Comparison of ENCODE assay signal across 23 mouse cellular contexts in the genomic region with DNA sequence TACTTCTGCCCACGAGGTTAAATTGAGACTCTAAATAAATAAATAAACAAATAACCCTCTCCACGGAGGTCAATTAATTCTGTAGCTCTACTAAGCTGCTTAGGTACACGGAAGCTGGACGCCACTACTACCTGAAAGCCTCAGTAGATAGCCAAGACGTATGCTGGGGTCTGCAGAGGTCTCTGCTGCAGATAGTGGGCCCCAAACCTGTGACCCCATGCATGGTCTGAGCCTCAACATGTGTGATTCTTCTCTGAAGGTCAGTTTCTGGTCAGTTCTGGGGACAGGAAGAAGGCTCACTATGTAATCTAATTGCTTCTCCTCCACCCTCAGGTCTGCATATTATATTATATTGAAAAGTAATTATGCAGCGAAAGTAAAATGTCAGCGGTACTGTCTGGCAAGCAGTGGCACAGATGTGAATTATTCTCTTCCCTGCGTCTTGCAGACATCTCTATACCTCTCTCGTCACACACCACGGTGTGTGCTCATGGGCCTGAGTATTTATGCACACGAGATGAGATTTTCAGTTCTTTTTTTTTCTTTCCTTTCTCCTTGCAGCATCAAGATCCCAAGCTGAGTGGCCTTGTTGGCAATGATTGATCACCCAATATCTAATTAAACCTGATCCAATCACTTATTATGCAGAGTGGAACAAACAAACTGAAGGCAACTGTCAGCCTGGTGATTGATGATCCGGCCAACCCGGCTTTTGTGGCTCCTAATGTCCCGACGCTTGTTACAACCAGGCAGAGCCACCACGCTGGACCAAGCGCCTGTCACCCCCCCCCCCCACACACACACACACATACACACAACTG.
DNase-seq lines count a peak whose midpoint lies in the region; ATAC-seq and TF ChIP-seq lines count a peak whose summit lies in the region.
"Had no signal": no experiment of that assay in that cellular context is flagged by ENCODE, and none has a peak within 500 bp of the region (broad histone marks: within the 10 kb centered on the region; RNA-seq: fewer than 3 reads in every experiment).

No protein-coding gene starts in this region.

- no peaks in the 10 kb centered on the region for H3K27me3 ChIP-seq in heart, embryonic 12.5 days (replicated peaks)
- no peaks in the 10 kb centered on the region for H3K27me3 ChIP-seq in hindbrain, embryonic 11.5 days (ENCODE audit: control insufficient read depth, insufficient read depth, low read length)
- H3K27me3 ChIP-seq: forebrain, embryonic 13.5 days; heart, embryonic 15.5 days; liver, embryonic 15.5 days had no signal

- no peak overlapping the region for H3K27ac ChIP-seq in heart, embryonic 12.5 days (ENCODE audit: poor library complexity, severe bottlenecking)
- H3K27ac ChIP-seq in hindbrain, embryonic 11.5 days (ENCODE audit: low read depth, low read length): peak overlapping the region; percentile 54
- H3K27ac ChIP-seq: embryonic facial prominence, embryonic 10.5 days; forebrain, embryonic 13.5 days; heart, embryonic 15.5 days; kidney, postnatal 0 days; layer of hippocampus, adult 2 months; liver, embryonic 15.5 days had no signal

- H3K9ac ChIP-seq in heart, embryonic 12.5 days: no peak overlapping the region
- H3K9ac ChIP-seq in hindbrain, embryonic 11.5 days (ENCODE audit: low read depth, low read length): no peak overlapping the region
- H3K9ac ChIP-seq: forebrain, embryonic 13.5 days; heart, embryonic 15.5 days; liver, embryonic 15.5 days had no signal

- TF ChIP-seq CTCF in brain, embryonic 14.5 days (IDR thresholded peaks at IDR 0.05; ENCODE audit: borderline replicate concordance, extremely low read depth, insufficient read depth, insufficient read length): no peak

- ATAC-seq in heart, embryonic 12.5 days (ENCODE audit: insufficient number of reproducible peaks, low FRiP score): no peak
- ATAC-seq in hindbrain, embryonic 11.5 days (ENCODE audit: low FRiP score): peak; percentile 93
- ATAC-seq: activated CD4-positive, CD25-positive, alpha-beta regulatory T cell, adult 4 months; CD4-positive, CD25-positive, alpha-beta regulatory T cell, adult 4 months; forebrain, embryonic 13.5 days; lung, postnatal 0 days had no signal

- H3K4me1 ChIP-seq in heart, embryonic 12.5 days (replicated peaks): no peaks in the 10 kb centered on the region
- peaks cover 2% of the 10 kb centered on the region; the same call in 1 of the 2 replicates for H3K4me1 ChIP-seq in hindbrain, embryonic 11.5 days (replicated peaks; ENCODE audit: control insufficient read depth, insufficient read depth, low read length)
- H3K4me1 ChIP-seq: embryonic facial prominence, embryonic 10.5 days; forebrain, embryonic 13.5 days; heart, embryonic 15.5 days; liver, embryonic 15.5 days had no signal

- WGBS in heart, embryonic 12.5 days: 69% methylated on average over 17 of the region's 17 CpGs
- WGBS in hindbrain, embryonic 11.5 days: 34% methylated on average over 17 of the region's 17 CpGs

- no peak overlapping the region for H3K4me3 ChIP-seq in heart, embryonic 12.5 days
- H3K4me3 ChIP-seq in hindbrain, embryonic 11.5 days (ENCODE audit: low read depth, low read length): no peak overlapping the region
- H3K4me3 ChIP-seq: embryonic facial prominence, embryonic 10.5 days; forebrain, embryonic 13.5 days; heart, embryonic 15.5 days; layer of hippocampus, adult 2 months; liver, embryonic 15.5 days had no signal

- H3K4me2 ChIP-seq in heart, embryonic 12.5 days: no peak overlapping the region
- H3K4me2 ChIP-seq in hindbrain, embryonic 11.5 days (replicated peaks; ENCODE audit: low read depth, low read length): no peak overlapping the region
- H3K4me2 ChIP-seq: forebrain, embryonic 13.5 days; heart, embryonic 15.5 days; liver, embryonic 15.5 days had no signal

- no peaks in the 10 kb centered on the region for H3K36me3 ChIP-seq in heart, embryonic 12.5 days
- no peaks in the 10 kb centered on the region for H3K36me3 ChIP-seq in hindbrain, embryonic 11.5 days (ENCODE audit: control insufficient read depth, insufficient read depth, low read length)
- H3K36me3 ChIP-seq: embryonic facial prominence, embryonic 10.5 days; heart, embryonic 15.5 days; liver, embryonic 15.5 days had no signal

- peak; percentile 59 for DNase-seq in heart, adult 11 months
- peak; percentile 28 for DNase-seq in brain, embryonic 14.5 days (ENCODE audit: low read depth)
- peak; percentile 77 for DNase-seq in hindbrain, embryonic 11.5 days (ENCODE audit: low spot score)
- peak; percentile 52 for DNase-seq in mesoderm, embryonic 11.5 days (ENCODE audit: low read depth, low spot score)
- DNase-seq in thymus, adult 18-20 months: no peak
- DNase-seq in gastrocnemius, postnatal 10 days: no peak
- no peak for DNase-seq in urinary bladder, postnatal 36 days (ENCODE audit: low spot score in 2 of 2)
- DNase-seq: adrenal gland, postnatal 10 days; cerebellum, adult 11 months; cerebellum, postnatal 14 days; heart, adult 18-20 months; kidney, adult 18-20 months; right cerebral cortex, adult 18-20 months had no signal

- no peaks in the 10 kb centered on the region for H3K9me3 ChIP-seq in heart, embryonic 12.5 days (replicated peaks)
- no peaks in the 10 kb centered on the region for H3K9me3 ChIP-seq in hindbrain, embryonic 11.5 days (ENCODE audit: control insufficient read depth, low read length)
- H3K9me3 ChIP-seq: embryonic facial prominence, embryonic 10.5 days; forebrain, embryonic 13.5 days; heart, embryonic 15.5 days; liver, embryonic 15.5 days had no signal

- TF ChIP-seq POLR2A in brain, embryonic 14.5 days (IDR thresholded peaks at IDR 0.05; ENCODE audit: borderline replicate concordance, extremely low read depth, insufficient read depth, insufficient read length, poor library complexity, severe bottlenecking): no peak

Comparison
In these comparisons a context has a peak if more than half of its experiments do, and no peak if none do; other contexts are left out.
1. DNase-seq: peak in heart, adult 11 months (single experiment), brain, embryonic 14.5 days (single experiment), hindbrain, embryonic 11.5 days (single experiment) and mesoderm, embryonic 11.5 days (single experiment); none in thymus, adult 18-20 months (0 of 2), gastrocnemius, postnatal 10 days (single experiment) and urinary bladder, postnatal 36 days (0 of 2).